Mouse (Mus musculus): ENCODE data around the gene Klhl34. TPM values are rescaled to one million over a fixed set of nuclear protein-coding genes. Genes with fewer than 3 reads are reported as not detected.

Gene Klhl34
- polyA plus RNA-seq (2015; fragmentation: Illumina TruSeq; extraction: RNeasy Lipid Tissue Mini Kit (QIAGEN cat#74804); ENCODE audit: insufficient read depth, low read depth, low replicate concordance) = not detected

DNA sequence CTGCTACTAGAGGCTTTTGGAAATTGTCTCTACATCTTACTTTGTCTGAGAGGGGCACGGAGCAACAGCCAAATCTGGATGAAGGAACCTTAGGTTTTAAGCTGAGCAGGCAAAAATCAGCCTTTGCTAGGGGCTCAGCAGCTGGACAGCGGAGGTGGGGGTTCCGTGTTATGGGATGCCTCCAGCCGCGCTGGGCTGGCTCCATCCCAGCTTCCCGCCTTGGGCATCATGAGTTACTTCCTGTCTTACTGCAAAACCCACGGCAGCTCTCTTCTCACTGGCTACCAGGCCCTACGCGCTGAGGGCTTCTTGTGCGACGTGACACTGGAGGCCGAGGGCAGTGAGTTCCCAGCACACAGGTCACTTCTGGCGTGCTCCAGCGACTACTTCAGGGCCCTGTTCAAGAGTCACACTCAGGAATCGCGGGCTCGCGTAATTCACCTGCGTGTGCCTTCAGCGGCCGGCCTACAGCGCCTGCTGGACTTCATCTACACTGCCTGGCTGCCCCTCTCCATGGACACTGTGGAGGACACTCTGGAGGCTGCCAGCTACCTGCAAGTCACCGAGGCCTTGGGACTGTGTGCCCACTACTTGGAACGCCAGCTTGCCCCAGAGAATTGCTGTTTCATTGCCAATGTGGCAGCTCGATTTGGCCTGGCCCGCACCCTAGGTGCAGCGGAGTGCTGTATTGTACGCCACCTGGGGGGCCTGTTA, at the start of gene Klhl34:
Klhl34 (plus strand) TSS at position 229 of the 714 bp plus-strand sequence.

Other genes starting within 250 kb of the Klhl34 start
- 0.37 TPM for gene Yy2, start 249.4 kb upstream of the Klhl34 start, polyA plus RNA-seq (2015; fragmentation: Illumina TruSeq; extraction: RNeasy Lipid Tissue Mini Kit (QIAGEN cat#74804); ENCODE audit: insufficient read depth, low read depth, low replicate concordance)
- 1.4 TPM for gene Mbtps2, start 219.7 kb upstream of the Klhl34 start, polyA plus RNA-seq (2015; fragmentation: Illumina TruSeq; extraction: RNeasy Lipid Tissue Mini Kit (QIAGEN cat#74804); ENCODE audit: insufficient read depth, low read depth, low replicate concordance)
- not detected for gene Smpx, start 119.5 kb upstream of the Klhl34 start, polyA plus RNA-seq (2015; fragmentation: Illumina TruSeq; extraction: RNeasy Lipid Tissue Mini Kit (QIAGEN cat#74804); ENCODE audit: insufficient read depth, low read depth, low replicate concordance)
- gene Cnksr2, start 224.9 kb downstream of the Klhl34 start, polyA plus RNA-seq (2015; fragmentation: Illumina TruSeq; extraction: RNeasy Lipid Tissue Mini Kit (QIAGEN cat#74804); ENCODE audit: insufficient read depth, low read depth, low replicate concordance) = not detected

Measured in pancreas, adult 10 weeks (tissue).